Mouse (Mus musculus): ENCODE measurements at regions not wholly inside any gene's neighbourhood (a gene's known extent, or its start where the extent isn't known, plus 50 kb on each side); places are given as distances from the start of the nearest gene placed in this dataset.

DNA sequence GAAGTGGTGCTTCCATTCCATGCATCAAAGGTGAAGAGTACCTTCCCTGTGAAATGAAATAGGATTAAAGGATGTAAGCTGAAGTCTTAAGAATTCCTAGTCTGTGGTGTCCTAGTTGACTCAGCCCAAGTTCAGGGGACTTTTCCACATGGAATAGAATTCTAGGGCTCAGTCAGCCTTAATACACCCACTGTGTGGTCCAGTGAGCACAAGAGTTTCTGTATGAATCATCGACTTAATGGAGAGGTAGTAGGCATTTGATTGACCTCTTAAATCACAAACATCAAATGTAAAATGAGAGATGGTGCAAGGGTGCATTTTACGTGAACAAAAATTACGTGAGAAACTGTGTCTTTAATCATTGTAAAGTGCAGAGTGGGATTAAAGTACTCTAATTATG is 381.1 kb downstream of the Hs3st1 start:
- no peaks in the 10 kb centered on the region for H3K9me3 ChIP-seq (ENCODE audit: control insufficient read depth, low read length)
- no peak overlapping the region for H3K4me3 ChIP-seq (ENCODE audit: low read length)
- no peaks in the 10 kb centered on the region for H3K36me3 ChIP-seq (ENCODE audit: control insufficient read depth, insufficient read depth, low read length)
- H3K27me3 ChIP-seq (ENCODE audit: control insufficient read depth, insufficient read depth, low read length), result no peaks in the 10 kb centered on the region
- no peak for ATAC-seq (ENCODE audit: low FRiP score, low TSS enrichment)
- no peak overlapping the region for H3K9ac ChIP-seq (ENCODE audit: low read depth, low read length)
- H3K4me1 ChIP-seq (ENCODE audit: control insufficient read depth, insufficient read depth, low read length), result no peaks in the 10 kb centered on the region
- no peak overlapping the region for H3K27ac ChIP-seq (ENCODE audit: low read depth, low read length)
- WGBS, result 82% methylated on average over 3 of the region's 3 CpGs
- H3K4me2 ChIP-seq (replicated peaks; ENCODE audit: low read depth, low read length), result no peak overlapping the region

DNA sequence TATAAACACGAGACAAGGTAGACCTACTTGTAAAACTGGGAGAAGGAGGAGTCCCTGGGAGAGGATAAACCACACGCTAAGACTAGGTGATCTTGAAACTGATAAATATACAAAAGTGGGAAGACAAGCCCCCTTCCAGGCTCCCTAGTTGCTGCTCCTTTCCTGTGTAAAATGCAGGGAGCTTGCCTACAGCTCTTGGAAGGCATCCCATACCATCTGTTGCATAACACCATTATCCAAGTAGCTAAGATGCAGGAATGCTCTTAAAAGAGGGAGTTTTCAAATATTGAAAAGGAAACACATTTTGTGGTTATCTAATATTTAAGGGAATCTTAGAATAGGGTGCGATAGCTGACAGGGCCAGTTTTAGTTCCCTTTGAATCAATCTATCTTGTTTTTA is 406.6 kb downstream of the Hs3st1 start:
- H3K4me3 ChIP-seq (ENCODE audit: low read length), result no peak overlapping the region
- WGBS, result 88% methylated on average over 3 of the region's 3 CpGs
- no peaks in the 10 kb centered on the region for H3K27me3 ChIP-seq (ENCODE audit: control insufficient read depth, insufficient read depth, low read length)
- H3K9ac ChIP-seq (ENCODE audit: low read depth, low read length), result no peak overlapping the region
- no peaks in the 10 kb centered on the region for H3K9me3 ChIP-seq (ENCODE audit: control insufficient read depth, low read length)
- no peaks in the 10 kb centered on the region for H3K4me1 ChIP-seq (ENCODE audit: control insufficient read depth, insufficient read depth, low read length)
- no peaks in the 10 kb centered on the region for H3K36me3 ChIP-seq (ENCODE audit: control insufficient read depth, insufficient read depth, low read length)
- no peak overlapping the region for H3K4me2 ChIP-seq (replicated peaks; ENCODE audit: low read depth, low read length)
- ATAC-seq (ENCODE audit: low FRiP score, low TSS enrichment), result no peak
- H3K27ac ChIP-seq (ENCODE audit: low read depth, low read length), result no peak overlapping the region

DNA sequence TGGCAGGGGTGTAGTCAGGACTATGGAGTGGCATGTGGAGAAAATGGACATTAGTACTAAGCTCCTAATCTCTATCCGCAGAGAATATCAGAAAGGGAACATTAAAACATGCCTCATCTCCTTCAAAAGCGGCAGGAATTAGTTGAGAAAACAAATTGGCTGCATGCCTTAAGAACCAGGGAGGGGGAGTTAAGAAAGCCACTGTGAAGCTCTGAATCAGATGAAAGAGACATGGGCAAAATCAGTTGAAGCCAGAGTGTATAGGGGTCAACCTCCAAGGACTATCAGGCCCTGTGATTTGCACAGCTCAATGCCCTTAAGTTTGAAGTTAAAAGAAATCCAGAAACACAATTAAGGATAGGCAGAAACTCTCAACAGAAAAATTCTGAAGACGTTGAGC is 408.3 kb downstream of the Hs3st1 start:
- Histone ChIP-seq H3K4me2 (replicated peaks; ENCODE audit: low read depth, low read length) (no peak overlapping the region), H3K9ac (ENCODE audit: low read depth, low read length) (no peak overlapping the region), H3K27me3 (ENCODE audit: control insufficient read depth, insufficient read depth, low read length) (no peaks in the 10 kb centered on the region), H3K4me3 (ENCODE audit: low read length) (no peak overlapping the region), H3K4me1 (ENCODE audit: control insufficient read depth, insufficient read depth, low read length) (no peaks in the 10 kb centered on the region), H3K36me3 (ENCODE audit: control insufficient read depth, insufficient read depth, low read length) (no peaks in the 10 kb centered on the region), H3K9me3 (ENCODE audit: control insufficient read depth, low read length) (no peaks in the 10 kb centered on the region), H3K27ac (ENCODE audit: low read depth, low read length) (no peak overlapping the region)
- WGBS, result 84% methylated on average over 3 of the region's 3 CpGs
- no peak for ATAC-seq (ENCODE audit: low FRiP score, low TSS enrichment)

DNA sequence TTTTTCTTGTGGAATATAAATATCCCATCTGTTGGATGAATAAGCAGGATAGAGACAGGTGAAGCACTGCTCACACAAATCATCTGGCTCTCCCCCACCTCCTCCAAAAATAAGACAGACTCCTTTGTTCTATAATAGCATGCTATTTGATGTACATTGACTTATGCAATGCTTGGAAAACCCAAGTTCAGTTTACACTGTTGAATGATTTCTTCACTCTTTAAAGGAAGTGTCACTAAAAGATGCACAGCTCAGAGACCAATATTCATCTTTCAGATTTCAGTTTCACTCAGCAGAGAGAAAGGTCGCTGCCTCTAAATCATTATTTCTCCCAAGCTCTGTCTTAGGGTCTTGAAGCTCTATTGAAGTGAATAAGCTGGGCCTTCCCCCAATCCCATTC is 417.4 kb downstream of the Hs3st1 start:
- Histone ChIP-seq H3K36me3 (ENCODE audit: control insufficient read depth, insufficient read depth, low read length) (no peaks in the 10 kb centered on the region), H3K9ac (ENCODE audit: low read depth, low read length) (no peak overlapping the region), H3K4me2 (replicated peaks; ENCODE audit: low read depth, low read length) (no peak overlapping the region), H3K9me3 (ENCODE audit: control insufficient read depth, low read length) (no peaks in the 10 kb centered on the region), H3K4me1 (ENCODE audit: control insufficient read depth, insufficient read depth, low read length) (no peaks in the 10 kb centered on the region), H3K4me3 (ENCODE audit: low read length) (no peak overlapping the region), H3K27ac (ENCODE audit: low read depth, low read length) (no peak overlapping the region), H3K27me3 (ENCODE audit: control insufficient read depth, insufficient read depth, low read length) (no peaks in the 10 kb centered on the region)
- 69% methylated on average over 1 of the region's 1 CpGs for WGBS
- no peak for ATAC-seq (ENCODE audit: low FRiP score, low TSS enrichment)

DNA sequence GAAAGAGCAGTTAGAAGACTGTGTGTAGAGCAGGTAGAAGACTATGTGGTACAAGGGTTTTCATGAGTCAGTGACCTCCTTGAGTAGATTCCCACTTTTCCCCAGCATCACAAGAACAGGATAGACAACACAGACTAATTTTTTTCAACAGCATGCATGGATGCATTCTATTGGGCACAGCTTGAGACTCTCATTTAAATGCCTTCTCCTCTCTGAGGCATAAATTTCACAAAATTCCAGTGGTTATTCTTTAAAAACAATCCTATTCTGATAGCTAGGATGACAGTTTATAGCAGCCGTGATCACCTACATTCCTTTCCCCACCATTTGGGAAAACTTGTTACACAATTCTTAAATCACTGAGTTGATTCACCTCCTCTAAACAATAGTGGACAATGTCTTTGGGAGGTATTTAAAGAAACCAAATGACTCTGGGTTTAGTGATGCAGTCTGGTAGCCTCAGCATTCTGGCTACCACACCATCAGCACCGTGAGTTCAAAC is 418.7 kb downstream of the Hs3st1 start:
- no peaks in the 10 kb centered on the region for H3K9me3 ChIP-seq (ENCODE audit: control insufficient read depth, low read length)
- H3K9ac ChIP-seq (ENCODE audit: low read depth, low read length), result no peak overlapping the region
- no peaks in the 10 kb centered on the region for H3K27me3 ChIP-seq (ENCODE audit: control insufficient read depth, insufficient read depth, low read length)
- H3K4me2 ChIP-seq (replicated peaks; ENCODE audit: low read depth, low read length), result no peak overlapping the region
- H3K36me3 ChIP-seq (ENCODE audit: control insufficient read depth, insufficient read depth, low read length), result no peaks in the 10 kb centered on the region
- no peak overlapping the region for H3K4me3 ChIP-seq (ENCODE audit: low read length)
- no peaks in the 10 kb centered on the region for H3K4me1 ChIP-seq (ENCODE audit: control insufficient read depth, insufficient read depth, low read length)
- WGBS, result 90% methylated on average over 2 of the region's 2 CpGs
- ATAC-seq (ENCODE audit: low FRiP score, low TSS enrichment), result no peak
- H3K27ac ChIP-seq (ENCODE audit: low read depth, low read length), result no peak overlapping the region

DNA sequence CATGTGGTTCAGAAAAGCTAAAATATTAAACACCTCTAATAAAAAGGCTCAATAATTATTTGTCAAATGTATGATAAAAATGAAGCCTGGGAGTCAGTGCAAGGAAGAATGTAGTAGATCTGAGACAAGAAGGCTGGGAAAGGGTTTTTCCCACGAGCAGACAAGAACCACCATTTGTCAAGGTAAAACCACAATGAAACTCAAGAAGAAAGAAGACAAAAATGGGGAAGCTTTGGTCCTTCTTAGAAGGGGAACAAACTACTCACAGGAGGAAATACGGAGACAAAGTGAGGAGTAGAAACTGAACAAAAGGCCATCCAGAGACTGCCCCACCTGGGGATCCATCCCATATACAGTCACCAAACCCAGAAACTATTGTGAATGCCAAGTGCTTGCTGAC is 420.0 kb downstream of the Hs3st1 start:
- Histone ChIP-seq H3K27me3 (ENCODE audit: control insufficient read depth, insufficient read depth, low read length) (no peaks in the 10 kb centered on the region), H3K9me3 (ENCODE audit: control insufficient read depth, low read length) (no peaks in the 10 kb centered on the region), H3K9ac (ENCODE audit: low read depth, low read length) (no peak overlapping the region), H3K36me3 (ENCODE audit: control insufficient read depth, insufficient read depth, low read length) (no peaks in the 10 kb centered on the region), H3K4me2 (replicated peaks; ENCODE audit: low read depth, low read length) (no peak overlapping the region), H3K27ac (ENCODE audit: low read depth, low read length) (no peak overlapping the region), H3K4me3 (ENCODE audit: low read length) (no peak overlapping the region), H3K4me1 (ENCODE audit: control insufficient read depth, insufficient read depth, low read length) (no peaks in the 10 kb centered on the region)
- WGBS, result 82% methylated on average over 2 of the region's 2 CpGs
- ATAC-seq (ENCODE audit: low FRiP score, low TSS enrichment), result no peak

DNA sequence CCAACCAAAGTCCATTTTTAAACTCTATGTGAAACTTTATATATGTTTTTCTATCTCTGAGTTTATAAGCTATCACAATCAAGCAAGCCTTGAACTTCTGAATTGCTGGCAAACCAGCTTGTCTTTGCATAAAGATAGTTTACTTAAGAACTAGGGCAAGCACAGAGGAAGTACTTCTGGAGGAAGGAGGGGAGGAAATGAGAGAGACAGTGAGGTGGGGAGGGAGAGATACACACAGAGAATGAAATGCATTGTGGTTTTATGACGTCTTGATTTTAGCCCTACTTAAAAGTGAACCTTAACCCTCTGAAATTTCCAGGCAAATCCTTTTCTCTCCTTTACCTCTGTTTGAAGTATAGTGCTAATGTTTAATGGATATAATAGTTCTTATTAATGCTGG is 421.0 kb downstream of the Hs3st1 start:
- ATAC-seq (ENCODE audit: low FRiP score, low TSS enrichment), result no peak
- H3K36me3 ChIP-seq (ENCODE audit: control insufficient read depth, insufficient read depth, low read length), result no peaks in the 10 kb centered on the region
- H3K4me1 ChIP-seq (ENCODE audit: control insufficient read depth, insufficient read depth, low read length), result no peaks in the 10 kb centered on the region
- 68% methylated on average over 1 of the region's 1 CpGs for WGBS
- no peak overlapping the region for H3K9ac ChIP-seq (ENCODE audit: low read depth, low read length)
- no peak overlapping the region for H3K27ac ChIP-seq (ENCODE audit: low read depth, low read length)
- no peak overlapping the region for H3K4me3 ChIP-seq (ENCODE audit: low read length)
- H3K4me2 ChIP-seq (replicated peaks; ENCODE audit: low read depth, low read length), result no peak overlapping the region
- no peaks in the 10 kb centered on the region for H3K27me3 ChIP-seq (ENCODE audit: control insufficient read depth, insufficient read depth, low read length)
- no peaks in the 10 kb centered on the region for H3K9me3 ChIP-seq (ENCODE audit: control insufficient read depth, low read length)

DNA sequence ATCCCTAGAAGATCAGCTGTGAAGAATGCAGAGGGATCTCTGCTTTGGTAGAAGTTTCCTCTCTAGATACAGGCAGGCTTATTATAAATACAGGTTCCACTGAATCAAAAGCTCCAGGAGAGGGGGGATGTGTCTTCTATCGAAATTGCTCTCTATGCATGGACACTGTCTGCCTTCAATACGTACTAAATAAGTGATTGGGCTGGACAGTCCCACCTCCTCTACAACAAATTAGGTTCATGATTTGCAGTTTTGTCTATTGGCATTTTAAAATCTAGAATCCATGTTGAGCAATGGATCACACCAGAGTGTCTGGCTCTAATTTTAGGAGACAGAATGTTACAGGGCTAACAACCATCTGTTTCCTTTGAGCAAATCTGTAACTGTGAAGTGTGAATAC is 429.9 kb downstream of the Hs3st1 start:
- no peak overlapping the region for H3K4me2 ChIP-seq (replicated peaks; ENCODE audit: low read depth, low read length)
- no peaks in the 10 kb centered on the region for H3K27me3 ChIP-seq (ENCODE audit: control insufficient read depth, insufficient read depth, low read length)
- no peak overlapping the region for H3K4me3 ChIP-seq (ENCODE audit: low read length)
- H3K9ac ChIP-seq (ENCODE audit: low read depth, low read length), result no peak overlapping the region
- ATAC-seq (ENCODE audit: low FRiP score, low TSS enrichment), result no peak
- H3K27ac ChIP-seq (ENCODE audit: low read depth, low read length), result no peak overlapping the region
- no peaks in the 10 kb centered on the region for H3K4me1 ChIP-seq (ENCODE audit: control insufficient read depth, insufficient read depth, low read length)
- H3K36me3 ChIP-seq (ENCODE audit: control insufficient read depth, insufficient read depth, low read length), result no peaks in the 10 kb centered on the region
- 84% methylated on average over 2 of the region's 2 CpGs for WGBS
- no peaks in the 10 kb centered on the region for H3K9me3 ChIP-seq (ENCODE audit: control insufficient read depth, low read length)

DNA sequence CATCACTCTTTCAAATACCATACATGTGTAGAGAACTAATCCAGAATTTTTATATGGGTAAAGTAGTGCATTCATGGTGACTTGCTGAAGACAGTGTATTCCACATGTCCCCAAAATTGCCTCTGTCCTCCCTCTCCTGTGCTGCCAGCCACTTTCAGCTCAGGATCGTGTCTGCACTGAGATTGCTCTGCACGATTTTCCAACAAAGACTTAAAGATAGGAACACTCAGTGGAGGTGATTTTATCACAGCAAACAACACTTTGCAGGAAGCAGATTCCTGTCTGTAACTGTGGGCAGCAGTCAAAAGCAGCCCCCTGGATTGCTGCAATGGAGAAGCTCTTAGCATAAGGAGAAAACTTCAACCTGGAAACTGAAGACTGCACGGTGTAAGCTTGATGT is 438.8 kb downstream of the Hs3st1 start:
- Histone ChIP-seq H3K9me3 (ENCODE audit: control insufficient read depth, low read length) (no peaks in the 10 kb centered on the region), H3K9ac (ENCODE audit: low read depth, low read length) (no peak overlapping the region), H3K27ac (ENCODE audit: low read depth, low read length) (no peak overlapping the region), H3K27me3 (ENCODE audit: control insufficient read depth, insufficient read depth, low read length) (no peaks in the 10 kb centered on the region), H3K4me1 (ENCODE audit: control insufficient read depth, insufficient read depth, low read length) (no peaks in the 10 kb centered on the region), H3K4me3 (ENCODE audit: low read length) (no peak overlapping the region), H3K4me2 (replicated peaks; ENCODE audit: low read depth, low read length) (no peak overlapping the region), H3K36me3 (ENCODE audit: control insufficient read depth, insufficient read depth, low read length) (no peaks in the 10 kb centered on the region)
- WGBS, result 74% methylated on average over 3 of the region's 3 CpGs
- ATAC-seq (ENCODE audit: low FRiP score, low TSS enrichment), result no peak

DNA sequence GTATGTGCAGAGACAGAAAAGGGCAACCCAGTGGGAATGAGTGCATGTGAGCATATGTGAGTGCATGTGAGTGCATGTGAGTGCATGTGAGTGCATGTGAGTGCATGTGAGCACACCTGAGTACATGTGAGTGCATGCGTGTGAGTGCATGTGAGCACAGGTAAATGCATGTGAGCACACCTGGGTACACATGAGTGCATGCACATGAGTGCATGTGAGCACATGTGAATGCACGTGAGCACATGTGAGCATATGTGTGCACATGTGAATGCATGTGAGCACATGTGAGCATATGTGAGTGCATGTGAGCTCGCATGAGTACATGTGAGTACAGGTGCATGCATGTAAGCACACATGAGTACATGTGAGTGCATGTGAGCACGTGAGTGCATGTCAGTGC is 434.6 kb upstream of the Clnk start:
- no peak overlapping the region for H3K9ac ChIP-seq (ENCODE audit: low read depth, low read length)
- H3K4me2 ChIP-seq (replicated peaks; ENCODE audit: low read depth, low read length), result no peak overlapping the region
- H3K4me3 ChIP-seq (ENCODE audit: low read length), result no peak overlapping the region
- H3K36me3 ChIP-seq (ENCODE audit: control insufficient read depth, insufficient read depth, low read length), result no peaks in the 10 kb centered on the region
- 91% methylated on average over 4 of the region's 4 CpGs for WGBS
- H3K27me3 ChIP-seq (ENCODE audit: control insufficient read depth, insufficient read depth, low read length), result no peaks in the 10 kb centered on the region
- no peaks in the 10 kb centered on the region for H3K4me1 ChIP-seq (ENCODE audit: control insufficient read depth, insufficient read depth, low read length)
- no peaks in the 10 kb centered on the region for H3K9me3 ChIP-seq (ENCODE audit: control insufficient read depth, low read length)
- no peak for ATAC-seq (ENCODE audit: low FRiP score, low TSS enrichment)
- H3K27ac ChIP-seq (ENCODE audit: low read depth, low read length), result no peak overlapping the region
